Mouse (Mus musculus) layer of hippocampus, adult 9-11 months (tissue): ENCODE measurements around the gene Zfp286.
"Not testable (repeated sequence)": the region's sequence is repeated elsewhere in the genome, so short reads cannot be mapped to it uniquely, and the experiment has no call there.

Experiments used
- DNase-seq: peaks from one replicate; pipeline ENCODE4 v3.0.0; 2022

The Zfp286 gene

GRCm38 (mm10) chr11:62776510-62776909, 12.8 kb downstream of the Zfp286 start:
- DNase-seq = peak; percentile 42

GRCm38 (mm10) chr11:62760755-62761457, 28.4 kb downstream of the Zfp286 start:
- DNase-seq = no peak

GRCm38 (mm10) chr11:62758491-62758890, 30.8 kb downstream of the Zfp286 start:
- no peak for DNase-seq

- DNase-seq = no peak
Measured at GRCm38 (mm10) chr11:62757906-62758305, 31.4 kb downstream of the Zfp286 start.

- DNase-seq = no peak
Measured at GRCm38 (mm10) chr11:62757143-62757507, 32.1 kb downstream of the Zfp286 start.

GRCm38 (mm10) chr11:62756456-62757142, 32.7 kb downstream of the Zfp286 start:
- peak; percentile 92 for DNase-seq

- DNase-seq = no peak
Measured at GRCm38 (mm10) chr11:62752780-62753179, 36.5 kb downstream of the Zfp286 start, which contains the start of gene Gm10428. Gm10428 (plus strand) TSS chr11:62753100.

GRCm38 (mm10) chr11:62752191-62752590, 37.1 kb downstream of the Zfp286 start:
- no peak for DNase-seq

- DNase-seq = not testable (repeated sequence)
Measured at GRCm38 (mm10) chr11:62749445-62749844, 39.8 kb downstream of the Zfp286 start.

- DNase-seq = no peak
Measured at GRCm38 (mm10) chr11:62748062-62748461, 41.2 kb downstream of the Zfp286 start.

GRCm38 (mm10) chr11:62747227-62747626, 42.0 kb downstream of the Zfp286 start:
- DNase-seq = no peak

GRCm38 (mm10) chr11:62746001-62746533, 43.2 kb downstream of the Zfp286 start:
- peak; percentile 60 for DNase-seq

- DNase-seq = peak; percentile 59
Measured at GRCm38 (mm10) chr11:62744103-62744502, 45.2 kb downstream of the Zfp286 start.

GRCm38 (mm10) chr11:62742261-62742957, 46.9 kb downstream of the Zfp286 start:
- DNase-seq = no peak

- no peak for DNase-seq
Measured at GRCm38 (mm10) chr11:62741186-62741585, 48.1 kb downstream of the Zfp286 start.

GRCm38 (mm10) chr11:62732665-62733064, 56.6 kb downstream of the Zfp286 start:
- DNase-seq = no peak

GRCm38 (mm10) chr11:62732022-62732387, 57.3 kb downstream of the Zfp286 start:
- no peak for DNase-seq

- DNase-seq = peak; percentile 94
Measured at GRCm38 (mm10) chr11:62731311-62732021, 57.8 kb downstream of the Zfp286 start, which contains the start of gene Zfp287. Zfp287 (minus strand) TSS chr11:62731905.

GRCm38 (mm10) chr11:62728276-62728675, 61.0 kb downstream of the Zfp286 start:
- DNase-seq = no peak

GRCm38 (mm10) chr11:62710657-62711056, 78.6 kb downstream of the Zfp286 start:
- DNase-seq = no peak

- no peak for DNase-seq
Measured at GRCm38 (mm10) chr11:62708252-62708651, 81.0 kb downstream of the Zfp286 start.

GRCm38 (mm10) chr11:62706141-62706540, 83.1 kb downstream of the Zfp286 start:
- no peak for DNase-seq
